Mouse (Mus musculus): Measurements from ENCODE around the gene Prdm1. TPM values are rescaled to one million over a fixed set of nuclear protein-coding genes. Genes with fewer than 3 reads are reported as not detected.

Gene Prdm1
- total RNA-seq, 2 experiments from 2014 or later = 1.1 to 2.2 TPM

- no peak for ATAC-seq (ENCODE audit: poor library complexity, severe bottlenecking)
Observed at GRCm38 (mm10) chr10:44493818-44494492, 34.3 kb downstream of the Prdm1 start.

- no peak for ATAC-seq (ENCODE audit: poor library complexity, severe bottlenecking)
Observed at GRCm38 (mm10) chr10:44492815-44493525, 35.3 kb downstream of the Prdm1 start.

- ATAC-seq (ENCODE audit: poor library complexity, severe bottlenecking) = no peak
Observed at GRCm38 (mm10) chr10:44490899-44491422, 37.3 kb downstream of the Prdm1 start.

GRCm38 (mm10) chr10:44487132-44487531, 41.2 kb downstream of the Prdm1 start:
- ATAC-seq (ENCODE audit: poor library complexity, severe bottlenecking) = no peak

- ATAC-seq (ENCODE audit: poor library complexity, severe bottlenecking) = no peak
Observed at GRCm38 (mm10) chr10:44484077-44484476, 44.2 kb downstream of the Prdm1 start.

GRCm38 (mm10) chr10:44483116-44483515, 45.2 kb downstream of the Prdm1 start:
- peak; percentile 90 for ATAC-seq (ENCODE audit: poor library complexity, severe bottlenecking)

GRCm38 (mm10) chr10:44481379-44481778, 46.9 kb downstream of the Prdm1 start:
- no peak for ATAC-seq (ENCODE audit: poor library complexity, severe bottlenecking)

- ATAC-seq (ENCODE audit: poor library complexity, severe bottlenecking) = no peak
Observed at GRCm38 (mm10) chr10:44479286-44479685, 49.0 kb downstream of the Prdm1 start.

GRCm38 (mm10) chr10:44478091-44478490, 50.2 kb downstream of the Prdm1 start:
- no peak for ATAC-seq (ENCODE audit: poor library complexity, severe bottlenecking)

GRCm38 (mm10) chr10:44477240-44477639, 51.1 kb downstream of the Prdm1 start:
- no peak for ATAC-seq (ENCODE audit: poor library complexity, severe bottlenecking)

GRCm38 (mm10) chr10:44476523-44476922, 51.8 kb downstream of the Prdm1 start:
- no peak for ATAC-seq (ENCODE audit: poor library complexity, severe bottlenecking)

- ATAC-seq (ENCODE audit: poor library complexity, severe bottlenecking) = no peak
Observed at GRCm38 (mm10) chr10:44475376-44475775, 52.9 kb downstream of the Prdm1 start.

GRCm38 (mm10) chr10:44474256-44474655, 54.0 kb downstream of the Prdm1 start:
- no peak for ATAC-seq (ENCODE audit: poor library complexity, severe bottlenecking)

- ATAC-seq (ENCODE audit: poor library complexity, severe bottlenecking) = no peak
Observed at GRCm38 (mm10) chr10:44465618-44466017, 62.7 kb downstream of the Prdm1 start.

GRCm38 (mm10) chr10:44464563-44464962, 63.7 kb downstream of the Prdm1 start:
- no peak for ATAC-seq (ENCODE audit: poor library complexity, severe bottlenecking)

GRCm38 (mm10) chr10:44463856-44464255, 64.4 kb downstream of the Prdm1 start:
- ATAC-seq (ENCODE audit: poor library complexity, severe bottlenecking) = no peak

GRCm38 (mm10) chr10:44462351-44462750, 66.0 kb downstream of the Prdm1 start:
- no peak for ATAC-seq (ENCODE audit: poor library complexity, severe bottlenecking)

- ATAC-seq (ENCODE audit: poor library complexity, severe bottlenecking) = no peak
Observed at GRCm38 (mm10) chr10:44461063-44461462, 67.2 kb downstream of the Prdm1 start.

GRCm38 (mm10) chr10:44460095-44460810, 68.0 kb downstream of the Prdm1 start:
- ATAC-seq (ENCODE audit: poor library complexity, severe bottlenecking) = no peak

- ATAC-seq (ENCODE audit: poor library complexity, severe bottlenecking) = no peak; the same call in 1 of the 2 replicates
Observed at GRCm38 (mm10) chr10:44459321-44460000, 68.8 kb downstream of the Prdm1 start.

Data from megakaryocyte, adult 5-6 weeks (primary cell).